Mouse (Mus musculus) liver, embryonic 14.5 days (tissue): ENCODE measurements around the gene Shank1.

Source experiments
- CTCF ChIP-seq: IDR thresholded peaks from 2 replicates; pipeline ENCODE4 v1.5.1; 2016; ENCODE audit warnings: antibody characterized with exemption, low read depth, control low read depth
- EP300 ChIP-seq: IDR thresholded peaks from 2 replicates; pipeline ENCODE4 v1.6.1; 2016; ENCODE audit warnings: antibody characterized with exemption, low read depth

DNA sequence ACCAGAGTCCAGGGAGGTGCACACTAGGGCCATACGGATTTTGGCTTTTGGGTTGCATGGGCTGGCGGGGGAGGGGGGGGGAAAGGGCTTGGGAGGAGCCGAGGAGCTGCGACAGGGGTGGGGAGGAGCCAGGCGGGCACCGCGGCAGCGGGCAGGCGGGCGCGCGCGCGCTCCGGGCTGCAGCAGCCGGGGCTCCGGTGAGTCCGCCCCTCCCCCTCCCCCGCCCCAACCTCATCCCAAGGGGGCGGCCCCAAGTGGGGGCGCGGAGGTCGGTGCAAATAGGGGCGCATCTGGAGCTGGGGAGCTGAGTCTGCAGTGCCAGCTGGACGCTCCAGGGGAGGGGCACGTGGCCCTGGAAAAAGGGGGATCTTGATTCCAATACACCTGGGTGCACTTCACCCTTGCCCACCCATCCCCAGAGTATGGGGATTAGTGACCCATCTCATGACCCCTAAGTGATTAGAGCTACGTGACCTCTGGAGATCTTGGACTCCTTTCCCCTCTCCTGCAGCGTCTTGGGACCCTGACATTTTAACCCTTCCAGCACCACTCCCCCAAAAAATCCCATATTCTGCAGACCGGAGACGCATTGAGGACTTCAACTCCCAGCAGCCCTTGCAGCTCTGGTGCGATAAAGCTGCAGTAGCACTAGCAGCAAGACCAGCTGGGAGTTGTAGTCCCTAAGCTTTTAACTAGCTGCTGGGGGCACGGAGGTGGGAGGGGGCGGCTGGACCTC is 74.1 kb downstream of the Shank1 start, which contains the start of gene Syt3:
- TF ChIP-seq CTCF, result no peak
- no peak for TF ChIP-seq EP300
